Comparison of ENCODE assay signal across 19 mouse cellular contexts in genomic region chr6:97267132-97267531, GRCm38 (mm10). TPM values are rescaled to one million over a fixed set of nuclear protein-coding genes. Genes with fewer than 3 reads are reported as not detected.
"Had no signal": no experiment of that assay in that cellular context is flagged by ENCODE, and none has a peak within 500 bp of the region (broad histone marks: within the 10 kb centered on the region; RNA-seq: fewer than 3 reads in every experiment).

No protein-coding gene starts in this region.

- H3K4me3 ChIP-seq: liver, embryonic 15.5 days; midbrain, embryonic 10.5 days; midbrain, embryonic 13.5 days; neural tube, embryonic 12.5 days; stomach, embryonic 15.5 days had no signal

- H3K9me3 ChIP-seq: liver, embryonic 15.5 days; midbrain, embryonic 10.5 days; midbrain, embryonic 13.5 days; neural tube, embryonic 12.5 days; stomach, embryonic 15.5 days had no signal

- DNase-seq: lung, adult 18-20 months; lung, embryonic 14.5 days; lung, postnatal 10 days; lung, postnatal 4 days; right cerebral cortex, postnatal 14 days; thymus, adult 2 months; thymus, postnatal 25 days; thymus, postnatal 4 days had no signal

- H3K4me1 ChIP-seq: liver, embryonic 15.5 days; midbrain, embryonic 10.5 days; midbrain, embryonic 13.5 days; neural tube, embryonic 12.5 days; stomach, embryonic 15.5 days had no signal

- H3K4me2 ChIP-seq: liver, embryonic 15.5 days; lung, embryonic 14.5 days; midbrain, embryonic 13.5 days; neural tube, embryonic 12.5 days; stomach, embryonic 15.5 days had no signal

- ATAC-seq: midbrain, embryonic 13.5 days; midbrain, embryonic 16.5 days had no signal

- H3K27me3 ChIP-seq: liver, embryonic 15.5 days; midbrain, embryonic 13.5 days; neural tube, embryonic 12.5 days; stomach, embryonic 15.5 days had no signal

- H3K36me3 ChIP-seq: liver, embryonic 15.5 days; midbrain, embryonic 10.5 days; midbrain, embryonic 13.5 days; neural tube, embryonic 12.5 days; stomach, embryonic 15.5 days had no signal

- H3K9ac ChIP-seq: liver, embryonic 15.5 days; lung, embryonic 14.5 days; midbrain, embryonic 13.5 days; neural tube, embryonic 12.5 days; stomach, embryonic 15.5 days had no signal

- H3K27ac ChIP-seq: liver, embryonic 15.5 days; midbrain, embryonic 10.5 days; midbrain, embryonic 13.5 days; neural tube, embryonic 12.5 days; stomach, embryonic 15.5 days; stomach, postnatal 0 days had no signal

RNA-seq across cellular contexts. Expression of gene Lmod3, which starts 14.6 kb away (rescaled TPM):
- total RNA-seq: megakaryocyte, adult 5-6 weeks; megakaryocyte-erythroid progenitor cell, adult 5-6 weeks; neutrophil, adult 5-6 weeks had no signal
- polyA plus RNA-seq: midbrain, embryonic 10.5 days; midbrain, embryonic 16.5 days; spleen, adult 2 months had no signal
